Mouse (Mus musculus): ENCODE measurements around the gene Reg4. TPM values are rescaled to one million over a fixed set of nuclear protein-coding genes. Genes with fewer than 3 reads are reported as not detected.

Reg4 gene
- polyA plus RNA-seq, 1 experiment from 2014 or later: not detected

DNA sequence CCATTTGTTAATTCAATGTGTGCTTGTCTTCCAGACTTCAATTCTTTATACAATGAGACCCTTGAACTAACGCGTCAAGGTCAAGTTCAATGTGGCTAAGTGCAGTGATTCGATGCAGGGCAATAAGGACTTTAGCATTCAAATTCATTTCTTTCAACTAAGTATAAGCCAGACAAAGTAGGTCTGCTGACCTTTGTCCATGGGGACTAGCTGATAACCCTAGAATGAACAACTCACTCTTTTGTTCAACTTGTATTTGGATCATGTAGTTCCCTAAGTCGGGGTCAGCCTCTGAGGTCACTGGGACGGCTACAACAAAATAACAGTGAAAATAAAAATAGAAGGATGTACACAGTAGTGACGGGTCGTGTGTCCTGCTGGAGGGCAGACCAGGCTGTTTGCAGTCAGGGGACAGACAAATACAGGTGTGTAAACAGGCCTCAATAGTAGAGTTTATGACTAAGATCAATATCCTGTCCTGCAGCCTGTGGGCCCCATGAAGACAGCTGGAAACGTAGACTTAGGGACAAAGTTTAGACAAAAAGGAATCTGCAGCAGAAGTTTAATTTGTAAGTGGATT lies 20.6 kb downstream of the Reg4 start:
- H3K4me1 ChIP-seq (ENCODE audit: control insufficient read depth, insufficient read depth, low read length): peaks cover 10% of the 10 kb centered on the region
- no peaks in the 10 kb centered on the region for H3K9me3 ChIP-seq (ENCODE audit: control insufficient read depth, low read length)
- H3K36me3 ChIP-seq (ENCODE audit: control insufficient read depth, insufficient read depth, low read length): no peaks in the 10 kb centered on the region
- no peak overlapping the region for H3K27ac ChIP-seq (replicated peaks; ENCODE audit: low read depth, low read length)
- DNase-seq (no peak), ATAC-seq (ENCODE audit: low FRiP score, low TSS enrichment) (no peak)
- H3K27me3 ChIP-seq (ENCODE audit: control insufficient read depth, insufficient read depth, low read length): no peaks in the 10 kb centered on the region
- H3K4me2 ChIP-seq (ENCODE audit: low read length): no peak overlapping the region
- H3K9ac ChIP-seq (replicated peaks; ENCODE audit: low read length): no peak overlapping the region
- H3K4me3 ChIP-seq (replicated peaks; ENCODE audit: low read depth, low read length): no peak overlapping the region
- 73% methylated on average over 8 of the region's 8 CpGs for WGBS

DNA sequence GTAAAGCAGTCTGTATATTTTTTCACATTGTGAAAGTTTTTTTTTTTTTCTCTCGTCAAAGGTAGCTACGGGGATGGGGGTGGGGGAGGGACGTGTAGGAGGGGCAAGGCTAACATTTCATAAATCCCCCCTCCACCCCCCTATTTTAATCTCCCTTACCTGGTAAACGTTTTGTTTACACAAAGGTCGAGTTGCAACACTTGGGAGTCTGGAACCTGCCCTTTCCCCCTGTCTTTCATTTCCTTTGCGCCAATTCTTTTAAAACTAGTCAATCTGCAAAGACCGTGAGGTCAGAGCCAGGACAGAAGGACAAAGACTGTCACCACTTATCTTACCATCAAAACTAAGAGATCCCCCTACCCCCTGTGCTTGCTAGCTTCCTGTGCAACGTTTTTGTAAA lies 23.9 kb downstream of the Reg4 start:
- no peak for ATAC-seq (ENCODE audit: low FRiP score, low TSS enrichment)
- 3% methylated on average over 8 of the region's 8 CpGs for WGBS
- no peaks in the 10 kb centered on the region for H3K27me3 ChIP-seq (ENCODE audit: control insufficient read depth, insufficient read depth, low read length)
- H3K36me3 ChIP-seq (ENCODE audit: control insufficient read depth, insufficient read depth, low read length): no peaks in the 10 kb centered on the region
- H3K4me2 ChIP-seq (ENCODE audit: low read length): no peak overlapping the region
- no peak overlapping the region for H3K27ac ChIP-seq (replicated peaks; ENCODE audit: low read depth, low read length)
- no peak overlapping the region; the same call in 1 of the 2 replicates for H3K9ac ChIP-seq (replicated peaks; ENCODE audit: low read length)
- peaks cover 10% of the 10 kb centered on the region for H3K4me1 ChIP-seq (ENCODE audit: control insufficient read depth, insufficient read depth, low read length)
- no peak for DNase-seq
- H3K9me3 ChIP-seq (ENCODE audit: control insufficient read depth, low read length): no peaks in the 10 kb centered on the region
- H3K4me3 ChIP-seq (replicated peaks; ENCODE audit: low read depth, low read length): no peak overlapping the region

DNA sequence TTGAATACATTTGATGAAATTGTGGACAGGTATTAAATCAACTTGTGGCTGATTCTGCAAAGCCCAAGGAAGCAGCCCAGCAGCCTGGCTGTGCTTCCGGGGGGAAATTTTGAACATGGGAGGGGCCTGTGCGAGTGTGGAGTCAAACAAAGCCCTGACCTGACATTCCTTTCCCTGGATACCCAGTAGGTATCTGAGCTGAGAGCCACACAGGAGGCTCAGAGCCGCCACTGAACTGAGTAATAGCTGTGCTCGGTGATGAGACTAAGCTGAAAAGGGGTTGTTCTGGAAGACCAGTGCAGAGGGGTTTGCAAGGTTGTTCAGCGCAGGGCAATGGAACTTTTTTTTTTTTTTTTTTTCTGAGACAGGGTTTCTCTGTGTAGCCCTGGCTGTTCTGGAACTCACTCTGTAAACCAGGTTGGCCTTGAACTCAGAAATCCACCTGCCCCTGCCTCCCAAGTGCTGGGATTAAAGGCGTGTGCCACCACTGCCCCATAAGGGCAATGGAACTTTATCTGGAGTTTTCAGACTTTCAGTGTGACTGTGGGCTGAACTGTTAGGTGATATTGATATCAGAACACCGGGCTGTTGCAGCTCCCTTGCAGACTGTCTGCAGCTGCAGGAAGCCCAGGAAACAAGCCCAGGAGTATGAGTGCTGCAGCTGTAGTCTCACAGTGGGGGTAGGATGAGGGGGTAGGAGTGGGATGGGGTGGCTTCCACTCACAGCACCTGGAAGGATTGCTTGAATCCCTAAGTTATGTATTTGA lies 25.2 kb downstream of the Reg4 start:
- Histone ChIP-seq H3K9ac (replicated peaks; ENCODE audit: low read length) (no peak overlapping the region), H3K4me3 (replicated peaks; ENCODE audit: low read depth, low read length) (no peak overlapping the region), H3K4me2 (ENCODE audit: low read length) (no peak overlapping the region), H3K4me1 (ENCODE audit: control insufficient read depth, insufficient read depth, low read length) (peaks cover 10% of the 10 kb centered on the region), H3K9me3 (ENCODE audit: control insufficient read depth, low read length) (no peaks in the 10 kb centered on the region), H3K27me3 (ENCODE audit: control insufficient read depth, insufficient read depth, low read length) (no peaks in the 10 kb centered on the region), H3K27ac (replicated peaks; ENCODE audit: low read depth, low read length) (no peak overlapping the region), H3K36me3 (ENCODE audit: control insufficient read depth, insufficient read depth, low read length) (no peaks in the 10 kb centered on the region)
- ATAC-seq (ENCODE audit: low FRiP score, low TSS enrichment) (no peak), DNase-seq (peak; percentile 18)
- WGBS: 30% methylated on average over 7 of the region's 7 CpGs

DNA sequence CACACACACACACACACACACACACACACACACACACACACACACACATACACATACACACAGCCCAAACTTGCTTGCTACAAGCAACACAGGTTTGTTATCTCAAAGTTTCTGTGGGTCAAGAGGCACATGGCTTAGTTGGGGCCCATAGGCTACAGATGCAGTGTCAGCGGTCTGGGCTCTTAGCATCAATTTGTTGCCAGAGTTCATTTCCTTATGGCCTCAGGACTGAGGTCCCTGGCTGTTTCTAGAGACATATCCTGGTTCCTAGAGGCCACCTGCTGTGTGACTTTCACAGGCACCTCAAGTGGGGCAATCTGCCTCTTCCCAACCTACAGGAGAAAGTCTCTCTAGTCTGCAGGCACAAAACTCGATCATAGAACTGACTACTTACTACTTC lies 27.4 kb downstream of the Reg4 start:
- Histone ChIP-seq H3K36me3 (ENCODE audit: control insufficient read depth, insufficient read depth, low read length) (no peaks in the 10 kb centered on the region), H3K9ac (replicated peaks; ENCODE audit: low read length) (no peak overlapping the region), H3K27ac (replicated peaks; ENCODE audit: low read depth, low read length) (no peak overlapping the region), H3K4me2 (ENCODE audit: low read length) (no peak overlapping the region), H3K4me3 (replicated peaks; ENCODE audit: low read depth, low read length) (no peak overlapping the region), H3K4me1 (ENCODE audit: control insufficient read depth, insufficient read depth, low read length) (peaks cover 10% of the 10 kb centered on the region), H3K9me3 (ENCODE audit: control insufficient read depth, low read length) (no peaks in the 10 kb centered on the region), H3K27me3 (ENCODE audit: control insufficient read depth, insufficient read depth, low read length) (no peaks in the 10 kb centered on the region)
- DNase-seq: no peak
- 96% methylated on average over 2 of the region's 2 CpGs for WGBS
- no peak for ATAC-seq (ENCODE audit: low FRiP score, low TSS enrichment)

DNA sequence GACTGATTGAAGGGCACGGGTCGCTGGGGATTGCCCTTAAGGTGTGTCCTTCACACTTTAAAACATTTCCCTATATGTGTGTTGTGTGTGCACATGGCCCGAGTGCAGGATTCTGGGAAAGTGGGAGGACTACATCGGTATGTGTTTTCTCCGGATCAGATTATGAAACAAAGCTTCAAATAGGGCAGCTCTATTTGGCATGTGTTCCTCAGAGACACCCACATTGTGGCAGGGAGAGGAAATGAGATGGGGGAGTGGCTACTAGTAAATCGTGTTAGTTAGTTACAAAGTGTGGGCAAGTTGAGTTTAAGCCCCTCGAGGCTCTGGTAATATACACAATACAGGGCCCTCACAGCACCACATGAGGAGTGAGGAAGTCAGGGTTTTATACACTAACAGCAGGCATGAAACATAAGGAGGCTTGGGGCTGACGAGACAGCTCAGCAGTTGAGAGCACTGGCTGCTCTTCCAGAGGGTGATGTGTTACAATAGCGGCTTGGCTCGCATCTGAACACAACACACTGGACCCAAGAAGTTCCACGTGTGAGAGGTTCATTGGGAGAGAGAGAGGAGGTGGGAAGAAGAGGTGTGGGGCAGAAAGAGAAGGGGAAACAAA lies 28.0 kb downstream of the Reg4 start:
- H3K9me3 ChIP-seq (ENCODE audit: control insufficient read depth, low read length): no peaks in the 10 kb centered on the region
- peaks cover 10% of the 10 kb centered on the region for H3K4me1 ChIP-seq (ENCODE audit: control insufficient read depth, insufficient read depth, low read length)
- WGBS: 88% methylated on average over 11 of the region's 11 CpGs
- ATAC-seq (ENCODE audit: low FRiP score, low TSS enrichment) (no peak), DNase-seq (no peak)
- no peaks in the 10 kb centered on the region for H3K27me3 ChIP-seq (ENCODE audit: control insufficient read depth, insufficient read depth, low read length)
- no peak overlapping the region for H3K4me2 ChIP-seq (ENCODE audit: low read length)
- no peak overlapping the region for H3K4me3 ChIP-seq (replicated peaks; ENCODE audit: low read depth, low read length)
- H3K9ac ChIP-seq (replicated peaks; ENCODE audit: low read length): no peak overlapping the region
- H3K36me3 ChIP-seq (ENCODE audit: control insufficient read depth, insufficient read depth, low read length): no peaks in the 10 kb centered on the region
- no peak overlapping the region for H3K27ac ChIP-seq (replicated peaks; ENCODE audit: low read depth, low read length)

DNA sequence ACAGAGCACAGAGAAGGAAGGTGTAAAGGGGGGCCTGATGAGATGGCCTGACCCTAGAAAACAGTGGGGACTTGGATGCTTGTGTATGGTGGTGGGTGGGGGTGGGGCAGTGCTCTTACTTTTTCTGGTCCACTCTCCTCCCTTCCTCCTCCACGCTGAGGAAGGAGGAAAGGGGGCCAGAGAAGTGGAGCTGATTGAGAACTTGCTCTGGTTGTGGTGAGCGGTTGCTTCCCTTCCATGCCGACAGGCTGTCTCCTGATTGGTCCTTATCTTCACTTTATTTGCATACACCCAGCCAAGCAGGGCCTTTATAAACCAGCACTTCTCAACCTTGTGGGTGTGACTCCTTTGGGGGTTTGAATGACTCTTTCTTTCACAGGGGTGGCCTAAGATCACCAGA lies 32.1 kb downstream of the Reg4 start:
- ATAC-seq (ENCODE audit: low FRiP score, low TSS enrichment): no peak
- Histone ChIP-seq H3K4me2 (ENCODE audit: low read length) (no peak overlapping the region), H3K27me3 (ENCODE audit: control insufficient read depth, insufficient read depth, low read length) (no peaks in the 10 kb centered on the region), H3K4me1 (ENCODE audit: control insufficient read depth, insufficient read depth, low read length) (no peaks in the 10 kb centered on the region), H3K36me3 (ENCODE audit: control insufficient read depth, insufficient read depth, low read length) (no peaks in the 10 kb centered on the region), H3K27ac (replicated peaks; ENCODE audit: low read depth, low read length) (no peak overlapping the region), H3K9ac (replicated peaks; ENCODE audit: low read length) (no peak overlapping the region), H3K4me3 (replicated peaks; ENCODE audit: low read depth, low read length) (no peak overlapping the region), H3K9me3 (ENCODE audit: control insufficient read depth, low read length) (no peaks in the 10 kb centered on the region)
- no peak for DNase-seq
- 96% methylated on average over 3 of the region's 3 CpGs for WGBS

DNA sequence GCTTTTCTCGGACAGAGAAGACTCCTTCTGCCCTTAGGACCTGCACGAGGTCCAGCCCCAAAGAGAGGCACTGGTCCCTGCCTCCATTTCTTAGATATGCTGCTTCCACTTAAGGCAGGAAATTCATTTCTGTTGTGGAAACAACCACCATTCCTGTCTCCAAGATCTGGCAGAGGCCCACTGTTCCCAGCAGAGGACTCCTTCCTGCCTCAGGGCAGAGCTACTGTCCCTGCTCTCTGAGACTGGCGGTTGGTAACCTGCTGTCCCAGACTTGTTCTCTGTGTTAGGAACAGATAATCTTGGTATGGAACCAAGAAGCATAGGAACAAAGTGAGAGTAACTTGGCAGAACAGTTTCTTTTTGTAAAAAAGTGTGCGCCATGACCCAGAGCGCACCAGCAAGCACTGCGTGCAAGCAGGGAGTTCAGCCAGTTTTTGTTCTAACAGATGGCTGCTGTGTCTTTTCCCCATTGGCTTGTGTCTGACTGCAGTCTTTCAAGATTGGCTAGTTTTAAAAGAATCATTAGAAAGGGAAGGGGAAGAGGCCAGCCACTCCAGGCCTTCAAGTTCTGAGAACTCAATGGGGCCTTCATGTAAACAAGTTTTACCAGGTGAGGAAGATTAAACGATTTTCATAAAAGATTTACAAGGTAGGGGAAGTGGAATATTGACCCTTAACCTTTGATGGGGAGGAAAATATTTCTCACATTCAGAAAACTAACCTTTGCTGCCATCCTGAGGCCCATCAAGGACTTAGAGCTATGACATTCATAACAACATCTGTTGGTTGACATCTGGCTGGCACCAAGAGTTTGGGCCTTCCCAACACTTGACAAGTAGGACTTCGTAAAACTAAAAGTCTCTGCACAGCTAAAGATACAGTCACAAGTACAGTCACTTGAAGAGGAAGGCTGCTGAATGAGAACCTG lies 33.0 kb downstream of the Reg4 start:
- DNase-seq (no peak), ATAC-seq (ENCODE audit: low FRiP score, low TSS enrichment) (no peak)
- Histone ChIP-seq H3K4me1 (ENCODE audit: control insufficient read depth, insufficient read depth, low read length) (no peaks in the 10 kb centered on the region), H3K27ac (replicated peaks; ENCODE audit: low read depth, low read length) (no peak overlapping the region), H3K4me3 (replicated peaks; ENCODE audit: low read depth, low read length) (no peak overlapping the region), H3K4me2 (ENCODE audit: low read length) (no peak overlapping the region), H3K9ac (replicated peaks; ENCODE audit: low read length) (no peak overlapping the region), H3K9me3 (ENCODE audit: control insufficient read depth, low read length) (no peaks in the 10 kb centered on the region), H3K36me3 (ENCODE audit: control insufficient read depth, insufficient read depth, low read length) (no peaks in the 10 kb centered on the region), H3K27me3 (ENCODE audit: control insufficient read depth, insufficient read depth, low read length) (no peaks in the 10 kb centered on the region)
- WGBS: 92% methylated on average over 8 of the region's 8 CpGs

DNA sequence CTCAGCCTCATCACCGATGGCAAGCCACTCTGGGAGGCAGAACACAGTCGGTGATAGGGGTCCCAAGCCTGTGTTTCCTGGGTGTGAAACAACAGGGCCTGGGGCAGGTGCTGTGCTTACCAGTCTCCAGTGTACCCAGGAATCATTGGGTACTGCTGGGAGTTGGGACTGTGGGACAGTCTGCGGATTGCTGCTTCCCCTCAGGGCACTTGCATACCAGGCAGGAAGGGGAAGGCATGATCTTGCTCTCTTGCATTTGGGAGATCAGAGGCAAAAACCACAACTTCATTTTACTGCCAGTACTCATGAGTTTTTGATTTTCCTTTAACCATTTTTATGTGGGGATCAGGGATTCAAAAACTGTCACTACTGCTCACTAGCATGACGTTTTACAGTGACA lies 36.8 kb downstream of the Reg4 start:
- 91% methylated on average over 4 of the region's 4 CpGs for WGBS
- Histone ChIP-seq H3K36me3 (ENCODE audit: control insufficient read depth, insufficient read depth, low read length) (no peaks in the 10 kb centered on the region), H3K4me1 (ENCODE audit: control insufficient read depth, insufficient read depth, low read length) (no peaks in the 10 kb centered on the region), H3K4me2 (ENCODE audit: low read length) (no peak overlapping the region), H3K9ac (replicated peaks; ENCODE audit: low read length) (no peak overlapping the region), H3K27ac (replicated peaks; ENCODE audit: low read depth, low read length) (no peak overlapping the region), H3K27me3 (ENCODE audit: control insufficient read depth, insufficient read depth, low read length) (no peaks in the 10 kb centered on the region), H3K4me3 (replicated peaks; ENCODE audit: low read depth, low read length) (no peak overlapping the region), H3K9me3 (ENCODE audit: control insufficient read depth, low read length) (no peaks in the 10 kb centered on the region)
- ATAC-seq (ENCODE audit: low FRiP score, low TSS enrichment) (no peak), DNase-seq (no peak)

Measured in midbrain, embryonic 14.5 days (tissue).